Mouse (Mus musculus): Measurements from ENCODE around the gene Map3k11. TPM values are rescaled to one million over a fixed set of nuclear protein-coding genes. Genes with fewer than 3 reads are reported as not detected.

The Map3k11 gene
- polyA plus RNA-seq, 1 experiment from 2014 or later: 22.4 TPM

Small RNA genes lying within 50 kb of the gene (microRNA-seq; reads per million reads assigned to microRNA genes)
- 0.84 reads per million for gene Mir6987

Other genes with a start within 250 kb of the Map3k11 start
- not detected in 2 replicates for gene Fosl1, start 241.2 kb upstream of the Map3k11 start, polyA plus RNA-seq (2014; fragmentation: Nextera tagmentation; extraction: Ambion mirVana)
- gene Ccdc85b, start 230.8 kb upstream of the Map3k11 start, polyA plus RNA-seq (2014; fragmentation: Nextera tagmentation; extraction: Ambion mirVana): 9.0 and 10.4 TPM in 2 replicates
- gene Fibp, start 228.1 kb upstream of the Map3k11 start, polyA plus RNA-seq (2014; fragmentation: Nextera tagmentation; extraction: Ambion mirVana): 101 and 120 TPM in 2 replicates
- 0.84 and 1.4 TPM in 2 replicates for gene Ctsw, start 220.2 kb upstream of the Map3k11 start, polyA plus RNA-seq (2014; fragmentation: Nextera tagmentation; extraction: Ambion mirVana)
- gene Efemp2, start 214.8 kb upstream of the Map3k11 start, polyA plus RNA-seq (2014; fragmentation: Nextera tagmentation; extraction: Ambion mirVana): 60.8 and 68.9 TPM in 2 replicates
- gene Mus81, start 200.3 kb upstream of the Map3k11 start, polyA plus RNA-seq (2014; fragmentation: Nextera tagmentation; extraction: Ambion mirVana): 36.6 and 37.5 TPM in 2 replicates
- gene Cfl1, start 198.3 kb upstream of the Map3k11 start, polyA plus RNA-seq (2014; fragmentation: Nextera tagmentation; extraction: Ambion mirVana): 1,876 and 1,886 TPM in 2 replicates
- 0.20 TPM in 2 replicates for gene 1700020D05Rik, start 185.0 kb upstream of the Map3k11 start, polyA plus RNA-seq (2014; fragmentation: Nextera tagmentation; extraction: Ambion mirVana)
- gene Snx32, start 178.2 kb upstream of the Map3k11 start, polyA plus RNA-seq (2014; fragmentation: Nextera tagmentation; extraction: Ambion mirVana): 16.5 and 17.9 TPM in 2 replicates
- gene Ovol1, start 128.1 kb upstream of the Map3k11 start, polyA plus RNA-seq (2014; fragmentation: Nextera tagmentation; extraction: Ambion mirVana): 0.09 TPM in 1 of 2 replicates, not detected in the other
- gene Ap5b1, start 120.7 kb upstream of the Map3k11 start, polyA plus RNA-seq (2014; fragmentation: Nextera tagmentation; extraction: Ambion mirVana): 2.5 and 3.0 TPM in 2 replicates
- 68.8 and 78.5 TPM in 2 replicates for gene Rnaseh2c, start 86.9 kb upstream of the Map3k11 start, polyA plus RNA-seq (2014; fragmentation: Nextera tagmentation; extraction: Ambion mirVana)
- 19.7 and 20.0 TPM in 2 replicates for gene Kat5, start 78.5 kb upstream of the Map3k11 start, polyA plus RNA-seq (2014; fragmentation: Nextera tagmentation; extraction: Ambion mirVana)
- gene Rela, start 51.3 kb upstream of the Map3k11 start, polyA plus RNA-seq (2014; fragmentation: Nextera tagmentation; extraction: Ambion mirVana): 35.1 and 36.9 TPM in 2 replicates
- gene Sipa1, start 25.0 kb upstream of the Map3k11 start, polyA plus RNA-seq (2014; fragmentation: Nextera tagmentation; extraction: Ambion mirVana): 16.7 and 17.2 TPM in 2 replicates
- 15.3 and 17.3 TPM in 2 replicates for gene Pcnx3, start 166 bp downstream of the Map3k11 start, polyA plus RNA-seq (2014; fragmentation: Nextera tagmentation; extraction: Ambion mirVana)
- gene Kcnk7, start 15.6 kb downstream of the Map3k11 start, polyA plus RNA-seq (2014; fragmentation: Nextera tagmentation; extraction: Ambion mirVana): 0.26 and 0.27 TPM in 2 replicates
- gene Ehbp1l1, start 37.6 kb downstream of the Map3k11 start, polyA plus RNA-seq (2014; fragmentation: Nextera tagmentation; extraction: Ambion mirVana): 66.5 and 67.1 TPM in 2 replicates
- gene Fam89b, start 40.9 kb downstream of the Map3k11 start, polyA plus RNA-seq (2014; fragmentation: Nextera tagmentation; extraction: Ambion mirVana): 86.1 and 89.5 TPM in 2 replicates
- 35.7 and 39.0 TPM in 2 replicates for gene Ltbp3, start 52.2 kb downstream of the Map3k11 start, polyA plus RNA-seq (2014; fragmentation: Nextera tagmentation; extraction: Ambion mirVana)
- gene Scyl1, start 82.7 kb downstream of the Map3k11 start, polyA plus RNA-seq (2014; fragmentation: Nextera tagmentation; extraction: Ambion mirVana): 56.9 and 62.3 TPM in 2 replicates
- 18.5 and 19.2 TPM in 2 replicates for gene Frmd8, start 186.5 kb downstream of the Map3k11 start, polyA plus RNA-seq (2014; fragmentation: Nextera tagmentation; extraction: Ambion mirVana)
- gene Slc25a45, start 189.1 kb downstream of the Map3k11 start, polyA plus RNA-seq (2014; fragmentation: Nextera tagmentation; extraction: Ambion mirVana): 1.7 and 2.8 TPM in 2 replicates
- gene Tigd3, start 205.4 kb downstream of the Map3k11 start, polyA plus RNA-seq (2014; fragmentation: Nextera tagmentation; extraction: Ambion mirVana): 1.1 and 1.8 TPM in 2 replicates
- 85.8 and 86.9 TPM in 2 replicates for gene Dpf2, start 224.3 kb downstream of the Map3k11 start, polyA plus RNA-seq (2014; fragmentation: Nextera tagmentation; extraction: Ambion mirVana)
- 9.1 and 9.7 TPM in 2 replicates for gene Cdc42ep2, start 236.1 kb downstream of the Map3k11 start, polyA plus RNA-seq (2014; fragmentation: Nextera tagmentation; extraction: Ambion mirVana)

Data from heart, embryonic 14.5 days (tissue).